Mouse (Mus musculus): Measurements from ENCODE around the gene Nlrp6.
"Not testable (repeated sequence)": the region's sequence is repeated elsewhere in the genome, so short reads cannot be mapped to it uniquely, and the experiment has no call there.

Gene Nlrp6

DNA sequence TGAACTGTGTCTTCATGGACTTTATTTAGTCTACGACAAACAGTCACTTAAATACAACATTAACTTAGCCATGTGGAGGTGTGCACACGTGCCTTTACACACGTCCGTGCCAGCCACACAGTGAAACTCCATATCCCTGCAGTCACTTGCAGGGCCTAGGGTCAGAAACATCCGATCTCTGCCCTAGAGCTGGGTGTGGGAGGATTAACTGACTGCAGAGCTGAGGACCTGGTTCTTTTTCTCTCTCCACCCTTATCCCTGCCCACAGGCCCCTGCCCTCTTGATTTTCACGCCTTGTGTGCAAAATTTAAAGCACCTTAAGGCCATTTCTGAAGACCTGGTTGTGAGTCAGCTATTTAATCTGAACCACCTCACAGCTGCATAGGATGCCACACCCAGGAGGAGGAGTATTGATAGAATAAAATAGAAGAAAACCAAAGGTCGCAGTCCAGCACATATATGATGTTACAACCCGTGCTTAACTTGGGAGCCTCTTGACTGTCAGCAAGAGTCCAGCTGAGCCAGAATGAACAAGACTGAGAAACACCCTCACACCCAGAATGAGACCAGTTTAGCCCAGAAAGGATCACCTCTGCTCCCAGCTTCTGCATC lies at the start of gene Nlrp6:
TSS of gene Nlrp6 (plus strand) at position 485 of the 612 bp plus-strand sequence.
- DNase-seq, result no peak

DNA sequence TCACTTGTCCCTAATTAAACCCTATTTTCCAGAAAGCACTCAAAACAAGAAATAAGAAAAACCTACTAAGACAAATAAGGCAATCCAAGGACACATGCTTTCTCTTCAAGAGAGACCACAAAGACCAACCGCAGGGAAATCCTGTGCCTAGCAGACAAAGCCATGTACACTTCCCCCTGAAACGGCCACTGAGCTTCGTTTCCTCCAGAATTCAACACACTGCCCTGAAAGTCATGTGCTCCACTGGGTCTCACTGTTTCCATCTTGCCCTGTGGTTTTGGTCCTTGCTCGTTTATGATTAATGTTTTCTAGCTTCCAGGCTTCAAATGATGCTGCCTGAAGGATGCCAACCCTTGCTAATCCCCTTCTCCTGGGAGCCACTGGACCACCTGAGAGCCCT lies 46.5 kb upstream of the Nlrp6 start:
- no peak for DNase-seq

DNA sequence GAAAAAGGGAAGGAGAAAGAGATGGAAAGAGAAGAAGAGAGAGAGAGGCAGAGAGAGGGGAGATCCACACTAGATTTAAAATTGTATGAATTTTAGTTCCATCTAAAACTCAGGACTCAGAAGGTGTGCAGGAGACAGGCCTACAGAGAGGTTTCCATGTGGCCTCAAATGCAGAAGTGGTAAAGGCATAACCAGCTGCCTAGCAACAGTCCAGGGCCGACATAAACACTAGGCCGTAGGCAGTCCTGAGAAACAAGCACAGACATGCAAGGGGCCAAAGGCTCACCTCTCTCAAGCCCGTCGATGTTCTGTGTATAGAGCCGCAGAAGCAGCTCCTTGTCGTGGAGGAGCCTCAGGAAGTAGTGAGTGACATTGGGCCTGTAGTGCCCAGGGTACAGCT lies 43.3 kb upstream of the Nlrp6 start:
- no peak for DNase-seq

DNA sequence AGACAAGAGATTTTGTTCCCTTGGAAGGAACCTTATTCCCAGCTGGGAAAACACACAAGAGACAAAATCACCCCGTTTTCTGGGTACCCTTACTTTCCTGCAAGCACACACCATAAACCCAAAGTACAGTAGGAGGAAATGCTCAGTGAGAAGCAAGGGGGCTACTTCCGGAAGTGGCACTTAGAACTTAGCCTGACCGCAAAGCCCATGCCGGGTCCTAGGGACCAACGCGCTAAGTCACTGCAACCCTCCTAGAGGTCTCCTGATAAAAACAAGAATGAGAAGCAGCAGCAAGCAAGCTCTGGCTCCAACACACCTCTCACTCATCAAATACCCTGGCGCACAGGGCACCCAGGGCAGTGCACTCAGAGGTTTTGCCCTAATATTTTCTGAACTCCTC lies 41.3 kb upstream of the Nlrp6 start:
- no peak for DNase-seq

DNA sequence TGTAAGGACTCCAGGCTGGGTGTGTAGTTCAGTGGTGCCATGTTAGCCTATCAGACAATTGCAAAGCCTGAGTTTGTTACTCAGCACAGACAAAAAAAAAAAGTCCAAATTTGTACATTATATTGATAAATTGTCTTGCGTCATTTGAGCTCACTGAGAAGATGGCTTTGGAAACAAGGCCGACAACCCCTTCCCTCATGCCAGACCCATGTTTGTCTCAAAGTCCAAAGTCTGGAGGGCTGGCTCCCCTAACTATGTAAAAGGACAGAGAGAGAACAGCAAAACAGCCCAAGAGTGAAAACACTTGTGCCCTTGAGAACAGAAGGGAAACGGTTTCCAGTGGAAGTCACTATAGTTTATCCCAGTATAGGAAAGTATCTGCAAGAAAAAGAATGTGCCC lies 40.3 kb upstream of the Nlrp6 start:
- no peak for DNase-seq

DNA sequence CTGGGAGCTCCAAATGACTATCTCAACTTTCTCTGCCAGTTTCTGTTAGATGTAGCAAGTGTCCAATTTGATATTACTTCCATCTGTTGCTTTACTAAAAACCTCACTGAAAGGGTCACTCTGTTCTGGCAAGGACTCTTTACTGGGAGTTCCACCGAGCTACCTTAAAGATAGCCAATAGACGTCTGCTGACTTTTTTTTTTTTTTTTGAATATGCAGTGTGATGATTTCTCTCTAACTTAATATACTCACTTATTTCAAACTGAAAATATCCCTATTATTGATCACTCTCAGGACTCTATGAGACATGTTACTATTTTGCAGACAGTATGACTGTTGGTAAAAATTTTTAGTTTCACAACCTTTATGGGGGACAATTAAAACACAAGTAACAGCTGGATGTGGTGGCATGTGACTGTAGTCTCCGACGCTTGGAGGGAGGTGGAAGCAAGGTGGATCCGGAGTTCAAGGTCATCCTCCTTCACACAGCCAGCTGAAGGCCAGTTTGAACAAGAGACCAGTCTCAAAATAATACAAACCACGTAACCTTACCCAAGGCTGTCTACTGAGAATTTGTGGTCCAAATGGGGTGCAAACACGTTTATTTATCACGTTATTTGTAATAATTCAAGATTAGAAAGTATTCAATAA lies 39.7 kb upstream of the Nlrp6 start:
- DNase-seq, result no peak

DNA sequence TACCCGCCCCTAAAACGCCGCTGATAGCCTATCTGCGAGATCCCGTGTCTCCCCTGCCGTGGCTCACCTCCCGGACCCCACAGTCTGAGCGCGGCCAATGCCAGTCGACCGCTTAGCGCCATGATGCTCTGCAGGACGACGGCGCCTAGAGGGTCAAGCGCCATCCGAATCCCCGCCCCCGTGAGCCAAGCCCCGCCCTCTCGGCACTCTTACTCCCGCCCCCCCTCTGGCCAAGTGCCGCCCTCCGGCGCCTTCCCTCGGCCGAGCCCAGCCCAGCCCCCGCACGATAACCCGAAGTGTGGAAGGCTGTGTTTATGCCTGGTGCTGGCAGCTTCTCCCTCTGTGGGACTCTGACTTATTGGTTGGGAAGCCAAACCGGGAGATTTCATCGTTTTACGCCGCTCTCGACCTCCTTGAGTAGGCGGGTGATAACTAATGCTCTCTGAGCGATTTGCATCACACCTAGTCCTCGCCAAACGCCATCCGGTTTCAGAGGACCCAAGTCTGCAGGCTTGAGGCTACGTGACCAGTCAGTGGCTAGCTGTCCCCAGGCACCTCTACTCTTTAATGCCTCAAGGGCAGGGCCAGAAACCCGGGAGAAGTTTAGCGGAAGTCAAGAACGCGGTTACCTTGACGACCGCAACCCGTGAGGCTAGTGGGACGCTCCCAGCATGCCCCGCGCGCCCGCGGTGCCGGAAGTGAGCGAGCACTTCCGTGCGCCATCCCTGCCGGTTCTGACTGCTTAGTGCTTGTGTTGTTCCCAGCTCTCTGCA lies 38.8 kb upstream of the Nlrp6 start, which contains the start of the genes Psmd13 and Sirt3:
TSS of gene Psmd13 (plus strand) at position 273 of the 773 bp plus-strand sequence.
TSS of gene Sirt3 (minus strand) at position 614 of the 773 bp plus-strand sequence.
- DNase-seq, result peak; percentile 94 to 95

DNA sequence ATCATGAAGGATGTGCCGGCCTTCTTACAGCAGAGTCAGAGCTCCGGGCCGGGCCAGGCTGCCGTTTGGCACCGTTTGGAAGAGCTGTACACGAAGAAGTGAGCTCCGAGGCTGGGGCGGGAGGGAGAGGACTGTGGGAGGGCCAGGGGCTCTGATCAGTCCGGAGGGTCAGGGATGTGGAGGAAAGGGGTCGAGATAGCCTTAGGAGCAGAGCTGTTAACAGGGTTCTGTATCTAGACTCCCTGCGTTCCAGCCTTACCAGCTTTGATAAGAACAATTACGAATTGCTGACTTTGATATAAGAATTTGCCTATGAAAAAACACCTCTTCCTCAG lies 38.3 kb upstream of the Nlrp6 start:
- DNase-seq, result no peak

DNA sequence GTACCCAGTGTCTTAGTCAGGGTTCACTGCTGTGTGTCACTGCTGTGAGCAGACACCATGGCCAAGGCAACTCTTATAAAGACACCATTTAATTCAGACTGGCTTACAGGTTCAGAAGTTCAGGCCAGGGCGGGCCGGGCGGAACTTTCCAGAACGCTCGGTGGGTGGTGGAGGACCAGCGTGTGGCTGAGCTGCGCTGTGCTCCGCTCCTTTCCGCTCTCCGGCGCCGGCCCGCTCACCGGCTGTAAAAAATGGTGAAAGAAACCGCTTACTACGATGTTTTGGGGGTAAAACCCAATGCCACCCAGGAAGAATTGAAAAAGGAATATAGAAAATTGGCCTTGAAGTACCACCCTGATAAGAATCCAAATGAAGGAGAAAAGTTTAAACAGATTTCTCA lies 30.1 kb upstream of the Nlrp6 start:
- not testable (repeated sequence) for DNase-seq

DNA sequence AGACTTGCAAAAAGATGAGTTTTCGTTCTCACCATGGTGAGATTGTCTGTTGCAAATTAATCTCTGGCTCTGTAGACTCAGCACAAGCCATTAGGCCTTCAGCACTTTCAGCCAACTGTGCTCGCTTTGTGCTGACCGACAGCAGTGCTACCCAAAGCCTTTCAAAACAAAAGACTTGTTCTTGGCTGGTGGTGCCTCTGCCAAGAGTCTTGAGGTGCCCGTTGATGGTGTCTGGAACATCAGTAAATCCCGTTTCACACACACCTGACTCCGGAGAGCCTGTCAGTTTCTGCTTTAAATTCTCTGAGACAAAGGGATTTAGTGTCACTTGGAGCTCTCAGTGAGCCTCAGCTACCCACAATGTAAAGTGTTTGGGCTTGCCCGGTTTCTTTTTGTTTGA lies 26.7 kb upstream of the Nlrp6 start:
- no peak for DNase-seq

DNA sequence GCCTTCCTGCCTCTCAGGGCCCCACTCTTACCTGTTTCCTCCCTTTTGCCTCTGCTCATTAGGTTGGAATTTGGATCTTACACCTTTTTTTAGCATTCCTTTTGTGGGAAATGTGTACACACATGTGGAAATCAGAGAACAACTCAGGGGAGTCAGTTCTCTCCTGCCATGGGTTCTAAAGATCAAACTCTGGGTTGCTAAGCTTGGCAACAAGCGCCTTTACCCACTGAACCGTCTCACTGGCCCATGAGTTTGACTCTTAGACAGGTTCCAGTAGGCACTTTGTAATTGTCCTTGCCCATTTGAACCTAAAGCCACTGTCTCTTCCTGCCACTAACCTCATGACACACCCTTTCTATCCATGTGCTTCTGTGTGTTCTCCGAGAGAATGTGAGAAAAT lies 26.1 kb upstream of the Nlrp6 start:
- DNase-seq, result no peak

DNA sequence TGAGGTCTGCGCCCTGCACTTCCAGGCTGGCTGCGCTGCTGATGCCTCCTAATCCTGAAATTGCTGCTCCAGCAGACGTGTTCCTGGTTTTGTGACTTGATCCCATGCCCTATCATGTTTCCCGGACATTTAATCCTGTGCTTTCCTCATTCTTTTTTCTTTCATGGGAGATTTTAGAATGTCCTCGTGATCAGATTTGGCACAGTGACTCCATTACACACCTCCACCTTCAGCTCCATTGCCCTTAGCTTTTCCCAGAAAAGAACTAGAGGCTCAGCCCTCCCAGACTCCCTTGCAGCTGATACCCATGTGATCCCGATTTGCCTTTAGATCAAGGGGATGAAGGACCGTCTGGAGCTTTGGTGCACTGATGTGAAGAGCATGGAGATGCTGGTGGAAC lies 22.8 kb upstream of the Nlrp6 start:
- DNase-seq, result no peak

DNA sequence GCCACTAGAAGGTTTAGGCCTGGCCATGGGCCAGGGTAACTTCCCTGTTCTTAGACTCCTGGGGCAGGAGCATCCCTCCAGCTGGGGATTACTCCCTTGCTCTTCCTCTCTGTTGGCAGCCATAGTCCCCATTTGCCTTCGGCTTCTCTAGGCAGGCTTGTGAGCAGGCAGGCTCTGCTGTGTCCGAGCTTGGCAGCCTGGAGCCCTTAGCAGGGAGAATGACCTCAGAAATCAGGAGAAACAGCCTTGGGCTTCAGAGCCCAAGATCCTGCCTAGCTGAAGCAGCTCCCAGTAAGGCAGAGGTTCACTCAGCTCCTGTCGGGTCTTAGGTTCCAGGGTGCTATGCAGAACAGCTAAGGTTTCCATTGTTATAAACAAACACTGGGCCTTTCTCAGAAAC lies 21.6 kb upstream of the Nlrp6 start:
- DNase-seq, result no peak

DNA sequence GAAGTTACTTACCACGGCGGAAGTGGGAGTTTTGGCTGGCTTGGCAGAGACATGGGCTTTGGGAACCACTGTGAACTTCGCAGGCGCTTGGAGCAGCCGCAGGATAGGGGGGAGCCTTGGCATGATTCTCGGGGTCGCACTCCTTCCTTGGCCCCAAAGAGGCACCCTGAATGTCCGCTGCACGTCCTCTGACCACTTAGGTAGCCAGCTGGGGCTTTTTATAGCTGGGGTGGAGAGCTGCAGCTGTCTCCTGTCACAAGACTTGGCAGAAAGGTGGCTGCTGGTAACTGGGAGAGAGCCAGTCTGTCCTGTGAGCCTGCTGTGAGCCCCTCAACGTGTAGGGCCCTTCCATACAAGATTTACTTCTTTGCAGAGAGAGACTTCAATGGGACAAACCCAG lies 20.5 kb upstream of the Nlrp6 start, which contains the start of gene Cox8b:
TSS of gene Cox8b (minus strand) at position 227 of the 400 bp plus-strand sequence.
- no peak for DNase-seq

DNA sequence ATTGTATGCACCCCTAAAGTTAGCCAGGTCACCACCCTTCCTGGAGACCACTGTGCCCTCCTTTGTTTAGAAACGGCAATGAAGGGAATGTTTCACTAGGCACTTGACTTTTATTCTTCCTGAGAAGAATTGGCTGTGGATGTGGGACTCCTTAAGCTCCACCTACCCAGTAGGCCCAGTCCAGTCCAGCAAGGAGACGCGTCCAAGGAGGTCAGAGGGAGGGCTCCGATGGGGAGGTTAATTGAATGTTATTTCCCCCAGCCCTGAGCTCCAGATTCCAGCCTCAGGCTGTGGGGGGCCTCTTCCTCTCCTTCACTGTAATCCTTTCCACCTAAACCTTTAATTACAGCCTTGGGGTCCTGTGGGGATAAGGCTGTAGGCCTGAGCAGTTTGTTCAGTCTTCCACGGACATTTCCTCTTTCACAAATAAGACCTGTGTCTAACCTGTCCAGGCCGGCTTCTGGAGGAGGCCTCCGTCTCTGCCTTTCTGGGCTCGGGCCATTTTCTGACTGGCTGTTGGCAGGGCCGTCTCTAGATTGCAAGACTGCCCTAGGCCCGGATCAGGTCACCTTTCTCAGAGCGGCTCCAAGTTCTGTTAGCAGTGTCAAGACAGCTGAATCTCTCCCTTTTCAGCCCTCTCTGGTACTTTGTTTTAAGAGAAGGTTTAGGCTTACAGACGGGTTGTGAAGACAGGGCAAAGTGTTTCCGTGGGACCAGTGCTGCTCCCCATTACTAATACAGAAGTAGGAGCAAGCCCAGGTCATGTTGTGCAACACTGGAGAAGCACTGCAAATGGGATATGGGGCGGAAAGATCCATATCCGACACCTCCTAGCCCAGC lies 18.4 kb upstream of the Nlrp6 start:
- DNase-seq, result no peak

DNA sequence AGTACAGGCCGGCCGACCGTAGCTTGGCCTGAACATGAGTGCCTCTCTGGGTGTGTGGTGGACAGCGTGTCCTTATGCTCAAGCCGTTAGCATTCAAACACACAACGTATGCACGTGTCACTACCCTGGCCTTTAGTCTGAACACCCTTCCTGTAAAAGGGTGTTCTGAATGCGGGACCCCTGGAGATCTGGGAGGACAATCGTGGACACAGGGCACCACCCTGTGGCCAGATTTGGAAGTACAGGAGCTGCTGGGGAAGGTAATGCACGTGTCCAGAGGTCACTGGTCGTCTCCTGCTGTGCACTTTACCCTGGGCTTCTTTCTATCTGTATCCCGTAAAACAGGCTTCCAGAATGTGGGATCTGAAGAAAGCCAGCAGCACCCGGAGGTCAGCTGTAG lies 17.5 kb upstream of the Nlrp6 start:
- peak; percentile 81 to 84 for DNase-seq

DNA sequence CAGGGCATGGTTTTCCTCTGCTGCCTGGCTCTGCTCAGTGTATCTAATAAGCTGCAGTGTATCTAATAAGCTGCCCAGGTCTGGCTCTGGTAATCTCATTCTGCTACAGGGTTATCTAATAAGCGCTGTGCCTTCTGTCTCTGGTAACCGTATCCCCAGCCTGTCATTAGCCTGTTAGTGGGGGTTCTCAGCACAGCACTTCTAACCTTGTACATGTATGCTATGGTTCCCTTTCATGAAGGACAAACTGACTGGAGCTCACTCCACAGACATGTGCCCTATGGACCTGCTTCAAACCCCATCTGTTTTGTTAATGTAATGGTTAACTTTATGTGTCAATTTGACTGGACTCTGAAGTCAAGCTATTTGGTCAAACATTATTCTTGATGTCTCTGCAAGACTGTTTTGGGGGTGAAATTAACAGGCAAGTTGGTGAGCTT lies 15.0 kb upstream of the Nlrp6 start:
- DNase-seq, result no peak

DNA sequence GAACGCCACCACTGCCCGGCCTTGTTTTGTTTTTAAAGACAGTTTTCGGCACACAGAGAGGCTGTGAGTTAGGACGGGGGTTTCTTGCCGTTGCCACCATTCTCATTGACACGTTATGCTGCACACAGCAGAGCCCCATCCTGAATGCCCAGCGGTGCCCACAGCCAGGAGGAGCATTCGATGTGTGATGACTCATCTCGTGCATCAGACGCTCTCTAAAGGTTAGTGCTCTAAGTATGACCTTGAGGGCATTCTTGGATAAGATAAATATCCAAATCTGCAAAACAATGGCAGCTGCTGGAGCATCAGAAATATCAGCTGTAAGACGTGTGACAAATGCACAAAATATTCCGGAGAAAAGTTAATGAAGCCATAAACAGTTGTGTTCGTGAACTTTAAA lies 13.6 kb upstream of the Nlrp6 start:
- no peak for DNase-seq

DNA sequence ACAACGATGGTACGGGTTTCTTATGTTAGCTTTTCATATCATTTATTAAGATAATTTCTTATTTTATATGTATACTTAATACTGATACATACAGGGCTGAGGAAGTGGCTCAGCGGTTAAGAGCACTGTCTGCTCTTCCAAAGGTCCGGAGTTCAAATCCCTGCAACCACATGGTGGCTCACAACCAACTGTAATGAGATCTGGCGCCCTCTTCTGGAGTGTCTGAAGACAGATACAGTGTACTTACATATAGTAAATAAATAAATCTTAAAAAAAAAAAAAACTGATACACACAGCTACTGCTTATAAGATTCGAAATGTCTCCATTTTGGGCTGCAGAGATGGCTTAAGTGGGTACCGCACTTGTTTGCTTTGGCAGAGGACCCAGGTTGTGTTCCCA lies 13.0 kb upstream of the Nlrp6 start:
- no peak for DNase-seq

DNA sequence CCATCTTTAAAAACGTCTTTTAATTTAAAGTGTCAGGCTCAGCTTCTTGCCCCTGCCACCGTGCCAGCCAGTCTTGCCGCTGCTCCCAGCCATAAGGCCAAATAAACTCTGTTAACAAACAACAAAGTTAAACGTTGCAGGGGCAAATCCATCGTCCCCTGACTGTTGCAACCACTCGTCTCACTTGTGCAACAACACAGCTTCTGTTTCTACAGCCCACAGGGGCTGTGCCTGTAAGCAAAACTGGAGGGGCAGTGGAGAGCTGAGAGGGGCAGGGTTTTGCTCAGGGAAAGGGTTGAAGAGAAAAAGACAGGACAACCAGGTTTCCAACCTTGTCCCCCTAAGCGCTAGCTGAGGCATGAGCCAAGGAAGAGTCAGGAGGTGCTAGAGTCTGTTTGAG lies 12.5 kb upstream of the Nlrp6 start:
- no peak for DNase-seq

DNA sequence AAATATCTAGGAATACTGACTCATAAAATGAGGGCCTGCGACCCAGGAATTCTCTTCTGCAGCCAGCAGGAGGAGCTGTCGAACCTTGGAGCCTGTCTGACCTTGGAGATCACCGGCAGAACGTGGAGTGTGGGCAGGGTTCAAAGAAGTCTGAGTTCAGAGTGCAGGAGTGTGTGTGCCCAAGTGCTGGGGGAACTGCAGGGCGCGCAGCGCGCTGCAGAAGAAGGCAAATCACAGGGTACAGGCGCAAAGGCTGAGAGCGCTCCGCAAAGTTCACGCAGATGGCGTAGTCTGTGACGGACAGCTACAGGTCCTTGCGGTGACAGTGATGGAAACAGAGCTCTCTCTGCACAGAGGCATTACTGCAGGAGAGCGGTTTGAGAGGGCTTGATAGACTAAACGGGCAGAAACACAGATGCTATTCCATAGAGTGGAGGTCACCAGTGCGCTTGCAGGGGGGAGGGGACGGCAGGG lies 12.0 kb upstream of the Nlrp6 start:
- DNase-seq, result peak; percentile 73 to 79

DNA sequence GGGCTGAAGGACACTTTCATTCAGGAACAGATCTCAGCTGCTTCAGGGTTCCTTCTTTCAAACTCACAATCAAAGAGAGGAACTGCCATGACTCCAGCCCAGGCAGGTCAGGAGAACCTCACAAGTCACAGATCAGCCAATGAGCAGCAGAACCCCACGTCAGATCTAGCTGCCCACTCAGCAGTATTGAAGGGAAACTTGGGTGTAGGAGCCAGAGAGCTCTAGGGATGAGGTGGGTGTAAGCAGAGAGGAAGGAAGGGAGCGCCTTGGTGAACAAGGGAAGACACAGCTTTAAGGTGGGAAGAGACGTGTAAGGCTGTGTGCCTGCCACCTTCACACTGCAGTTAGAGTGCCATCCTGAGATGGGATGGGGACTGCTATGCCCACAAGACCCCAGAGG lies 8.4 kb upstream of the Nlrp6 start:
- no peak for DNase-seq

All from cerebellum, postnatal 36 days (tissue).